Mouse (Mus musculus) ES-Bruce4 (cell line): ENCODE results near the gene Frs2. TPM values are rescaled to one million over a fixed set of nuclear protein-coding genes. Genes with fewer than 3 reads are reported as not detected.

ENCODE experiments used
- H3K27ac ChIP-seq: 2 replicates; pipeline ENCODE4 v1.5.1; 2012; ENCODE audit warnings: low read length, inconsistent platforms; ENCODE audit not compliant: insufficient read depth
- H3K27me3 ChIP-seq: 2 replicates; pipeline ENCODE4 v1.6.1; 2012; ENCODE audit warnings: mild to moderate bottlenecking, low read length, inconsistent platforms; ENCODE audit not compliant: control insufficient read depth, poor library complexity, insufficient read depth, severe bottlenecking
- H3K36me3 ChIP-seq: 2 replicates; pipeline ENCODE4 v1.6.1; 2012; ENCODE audit warnings: inconsistent platforms, mild to moderate bottlenecking, low read length, moderate library complexity; ENCODE audit not compliant: control insufficient read depth, poor library complexity, insufficient read depth, severe bottlenecking
- H3K4me1 ChIP-seq: one replicate; pipeline ENCODE4 v1.8.1; 2011; ENCODE audit warnings: low read length; ENCODE audit not compliant: control insufficient read depth, insufficient read depth
- H3K4me3 ChIP-seq: 2 replicates; pipeline ENCODE4 v1.5.1; 2011; ENCODE audit warnings: low read depth, mild to moderate bottlenecking, low read length
- H3K9ac ChIP-seq: 2 replicates; pipeline ENCODE4 v1.6.1; 2012; ENCODE audit warnings: low read depth, mild to moderate bottlenecking, inconsistent platforms; ENCODE audit not compliant: poor library complexity, severe bottlenecking
- H3K9me3 ChIP-seq: replicated peaks from 2 replicates; pipeline ENCODE4 v1.6.1; 2012; ENCODE audit warnings: mild to moderate bottlenecking, low read length, inconsistent platforms; ENCODE audit not compliant: control insufficient read depth, poor library complexity, insufficient read depth, severe bottlenecking
- CTCF ChIP-seq: IDR thresholded peaks from one replicate; pipeline ENCODE4 v1.8.1; 2011; ENCODE audit warnings: low read depth, low read length
- EP300 ChIP-seq: IDR thresholded peaks from 2 replicates; pipeline ENCODE4 v1.6.1; 2011; ENCODE audit warnings: low read depth, low read length; ENCODE audit not compliant: insufficient read depth
- POLR2A ChIP-seq: IDR thresholded peaks from one replicate; pipeline ENCODE4 v1.8.1; 2011; ENCODE audit warnings: low read length; ENCODE audit not compliant: insufficient read depth
- polyA plus RNA-seq: library from polyadenylated mRNA; stranded (reverse); fragments of >200 nt; gene quantifications from 2 replicates; pipeline ENCODE4 v1.2.4, GENCODE M21; 2011; ENCODE audit warnings: low read depth; ENCODE audit not compliant: missing spikeins, insufficient read depth, insufficient read length

Frs2 gene
- polyA plus RNA-seq, 1 experiment: 49.0 TPM

DNA sequence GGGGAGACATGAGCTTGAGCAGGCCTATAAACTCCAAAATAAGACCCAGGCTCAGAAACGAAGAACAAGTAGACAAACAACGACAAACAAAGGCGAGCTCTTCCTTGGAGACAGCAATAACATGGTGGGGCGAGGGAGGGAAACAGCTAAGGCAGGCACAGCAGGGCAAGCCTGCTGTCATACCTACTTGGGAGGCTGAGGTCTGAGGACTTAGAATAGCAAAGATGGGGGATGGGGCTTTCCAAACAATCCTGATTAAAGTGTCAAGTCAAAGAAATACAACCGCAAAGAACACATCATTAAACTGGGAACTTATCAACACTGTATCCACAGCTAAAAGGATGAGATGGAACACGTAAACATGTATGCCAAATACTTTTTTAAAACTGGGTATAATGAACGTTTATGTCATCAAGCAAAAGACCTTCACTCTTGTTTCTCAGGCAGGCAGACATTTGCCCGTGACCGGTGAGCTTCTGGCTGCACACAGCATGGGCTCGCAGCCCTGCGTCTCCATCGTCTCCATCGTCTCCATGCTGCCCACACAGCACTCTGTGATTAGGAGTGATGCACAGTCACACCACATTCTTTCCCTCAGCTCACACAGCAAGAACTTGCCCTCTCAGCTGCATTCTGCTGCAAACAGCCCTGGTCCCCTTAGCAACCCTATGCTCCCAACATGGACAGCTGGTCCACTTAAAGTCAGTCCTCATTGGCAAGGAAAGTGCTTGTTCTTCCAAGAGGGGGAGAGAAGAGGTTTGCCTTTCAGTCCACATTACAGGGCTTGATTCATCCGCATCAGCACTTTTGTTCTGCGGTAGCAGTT lies 53.6 kb downstream of the Frs2 start:
- H3K4me3 ChIP-seq: no peak overlapping the region
- no peaks in the 10 kb centered on the region for H3K27me3 ChIP-seq
- H3K27ac ChIP-seq: no peak overlapping the region
- no peaks in the 10 kb centered on the region for H3K36me3 ChIP-seq
- H3K9ac ChIP-seq: no peak overlapping the region
- H3K4me1 ChIP-seq: no peaks in the 10 kb centered on the region
- TF ChIP-seq CTCF (no peak), POLR2A (no peak), EP300 (no peak)
- no peaks in the 10 kb centered on the region for H3K9me3 ChIP-seq

DNA sequence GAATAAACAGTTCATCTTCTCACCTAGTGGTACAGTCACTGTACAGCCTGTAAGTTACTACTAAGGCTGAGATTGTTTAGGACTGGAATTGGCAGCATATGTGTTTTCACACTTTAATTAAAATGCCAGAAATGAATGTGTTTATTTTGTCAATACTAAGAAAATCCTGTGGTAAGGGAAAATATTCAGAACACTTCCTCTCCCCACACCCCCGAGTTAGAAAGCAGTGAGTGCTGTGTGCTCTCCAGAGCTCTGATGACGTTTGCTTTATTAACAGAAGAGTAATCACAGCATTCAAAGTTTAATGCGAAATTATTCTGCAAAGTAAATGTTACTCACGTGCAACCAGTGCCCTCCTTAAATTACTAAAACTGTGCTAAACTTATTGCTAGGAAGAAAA lies 58.7 kb downstream of the Frs2 start:
- H3K9ac ChIP-seq: no peak overlapping the region

GRCm38 (mm10) chr10:117081914-117082359 lies 66.4 kb downstream of the Frs2 start:
- Histone ChIP-seq H3K36me3 (peaks cover 10% of the 10 kb centered on the region; the same call in 1 of the 2 replicates), H3K4me1 (no peaks in the 10 kb centered on the region), H3K27ac (no peak overlapping the region), H3K9me3 (no peaks in the 10 kb centered on the region), H3K4me3 (no peak overlapping the region), H3K27me3 (no peaks in the 10 kb centered on the region), H3K9ac (no peak overlapping the region)
- no peak for TF ChIP-seq EP300

More for the DNA sequence above, 58.7 kb downstream of the Frs2 start:
- no peak overlapping the region for H3K27ac ChIP-seq
- no peaks in the 10 kb centered on the region for H3K4me1 ChIP-seq
- H3K9me3 ChIP-seq: no peaks in the 10 kb centered on the region
- no peak overlapping the region for H3K4me3 ChIP-seq
- no peaks in the 10 kb centered on the region for H3K27me3 ChIP-seq
- no peaks in the 10 kb centered on the region for H3K36me3 ChIP-seq
- TF ChIP-seq POLR2A (no peak), CTCF (no peak), EP300 (no peak)

DNA sequence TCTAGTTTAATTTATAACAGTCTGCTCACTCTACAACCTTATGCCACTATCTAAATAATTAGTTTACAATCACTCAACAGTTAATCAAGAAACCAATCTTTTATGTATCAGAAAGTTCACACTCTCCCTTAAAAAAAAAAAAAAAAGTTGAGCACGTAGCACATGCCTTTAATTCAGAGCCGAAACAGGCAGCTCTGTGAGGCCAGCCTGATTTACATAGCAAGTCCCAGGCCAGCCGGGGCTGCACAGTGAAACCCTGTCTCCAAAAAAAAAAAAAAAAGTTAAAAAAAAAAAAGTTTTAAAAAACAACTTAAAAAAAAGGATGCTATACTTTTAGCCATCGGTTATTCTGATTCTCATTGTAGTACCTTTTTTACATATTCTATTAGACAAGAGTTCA lies 67.0 kb downstream of the Frs2 start:
- Histone ChIP-seq H3K27ac (no peak overlapping the region), H3K4me3 (no peak overlapping the region), H3K36me3 (peaks cover 10% of the 10 kb centered on the region; the same call in 1 of the 2 replicates), H3K9ac (no peak overlapping the region), H3K4me1 (no peaks in the 10 kb centered on the region), H3K27me3 (no peaks in the 10 kb centered on the region), H3K9me3 (no peaks in the 10 kb centered on the region)
- TF ChIP-seq CTCF: no peak
- no peak for TF ChIP-seq POLR2A
- TF ChIP-seq EP300: no peak

- Histone ChIP-seq H3K9ac (no peak overlapping the region), H3K36me3 (peaks cover 17% of the 10 kb centered on the region), H3K4me3 (no peak overlapping the region), H3K27me3 (no peaks in the 10 kb centered on the region), H3K27ac (no peak overlapping the region), H3K9me3 (no peaks in the 10 kb centered on the region), H3K4me1 (no peaks in the 10 kb centered on the region)
- TF ChIP-seq POLR2A (no peak), CTCF (peak; percentile 93)
These were observed 70.0 kb downstream of the Frs2 start for GRCm38 (mm10) chr10:117078284-117078683.

GRCm38 (mm10) chr10:117073176-117073575 lies 75.2 kb downstream of the Frs2 start:
- Histone ChIP-seq H3K9me3 (no peaks in the 10 kb centered on the region), H3K27ac (no peak overlapping the region), H3K4me1 (no peaks in the 10 kb centered on the region), H3K4me3 (no peak overlapping the region), H3K36me3 (peaks cover 15% of the 10 kb centered on the region), H3K9ac (no peak overlapping the region), H3K27me3 (no peaks in the 10 kb centered on the region)
- TF ChIP-seq POLR2A (no peak), CTCF (no peak), EP300 (no peak)
